Mouse (Mus musculus): ENCODE data around the gene Mvd.

Gene Mvd

GRCm38 (mm10) chr8:122443262-122444006 is at the start of gene Mvd:
Gene Mvd (minus strand): TSS chr8:122443422.
- DNase-seq, result peak; percentile 96

GRCm38 (mm10) chr8:122488387-122488786 is 45.2 kb upstream of the Mvd start:
- DNase-seq, result no peak

GRCm38 (mm10) chr8:122484831-122485230 is 41.6 kb upstream of the Mvd start:
- no peak for DNase-seq

- DNase-seq, result no peak
Measured at GRCm38 (mm10) chr8:122483877-122484276, 40.7 kb upstream of the Mvd start.

GRCm38 (mm10) chr8:122482448-122482847 is 39.2 kb upstream of the Mvd start:
- no peak for DNase-seq

GRCm38 (mm10) chr8:122475580-122476320 is 32.5 kb upstream of the Mvd start, which contains the start of the genes Rnf166 and Ctu2:
Gene Rnf166 (minus strand): TSS chr8:122476064.
Gene Ctu2 (plus strand): TSS chr8:122476143.
- peak; percentile 96 for DNase-seq

- DNase-seq, result no peak
Measured at GRCm38 (mm10) chr8:122474951-122475560, 31.8 kb upstream of the Mvd start.

- no peak for DNase-seq
Measured at GRCm38 (mm10) chr8:122473911-122474421, 30.7 kb upstream of the Mvd start.

DNA sequence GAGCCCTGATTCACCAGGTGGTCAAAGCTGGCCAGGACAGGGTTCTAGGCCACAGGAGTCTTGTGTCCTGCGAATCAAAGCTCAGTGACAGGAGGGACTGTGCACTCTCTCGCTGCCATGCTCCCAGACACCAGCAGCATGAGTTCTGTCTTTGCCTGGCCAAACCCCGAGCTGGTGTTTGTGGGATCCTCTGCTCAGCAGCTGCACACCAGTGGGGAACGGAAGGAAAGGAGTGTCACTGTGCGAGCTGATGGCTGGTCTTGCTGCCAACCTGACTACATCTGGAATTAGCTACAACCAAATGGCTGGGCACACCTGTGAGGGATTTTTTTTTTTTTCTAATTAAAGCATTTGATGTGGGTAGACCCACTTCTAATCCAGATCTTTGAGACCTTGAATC is 27.5 kb upstream of the Mvd start:
- DNase-seq, result no peak

GRCm38 (mm10) chr8:122469965-122470364 is 26.7 kb upstream of the Mvd start:
- DNase-seq, result no peak

DNA sequence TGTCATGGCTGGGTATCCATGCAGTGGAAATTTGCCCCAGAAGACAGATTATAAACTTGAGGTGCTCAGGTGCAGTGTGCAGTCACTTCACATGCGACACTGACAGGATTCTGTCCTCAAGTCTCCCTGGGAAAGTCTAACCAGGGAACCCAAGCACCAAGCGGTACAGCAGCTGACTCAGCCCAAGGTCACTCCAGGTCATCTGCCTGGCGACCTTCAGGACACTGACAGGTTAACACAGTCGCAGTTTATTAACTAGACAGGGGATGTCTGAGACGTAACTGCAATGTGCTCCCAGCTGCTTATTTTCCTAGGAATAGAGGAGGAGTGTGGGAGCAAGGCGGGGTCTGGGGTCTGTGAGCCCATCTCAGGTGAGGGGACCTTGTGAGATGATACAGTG is 26.2 kb upstream of the Mvd start:
- DNase-seq, result no peak

DNA sequence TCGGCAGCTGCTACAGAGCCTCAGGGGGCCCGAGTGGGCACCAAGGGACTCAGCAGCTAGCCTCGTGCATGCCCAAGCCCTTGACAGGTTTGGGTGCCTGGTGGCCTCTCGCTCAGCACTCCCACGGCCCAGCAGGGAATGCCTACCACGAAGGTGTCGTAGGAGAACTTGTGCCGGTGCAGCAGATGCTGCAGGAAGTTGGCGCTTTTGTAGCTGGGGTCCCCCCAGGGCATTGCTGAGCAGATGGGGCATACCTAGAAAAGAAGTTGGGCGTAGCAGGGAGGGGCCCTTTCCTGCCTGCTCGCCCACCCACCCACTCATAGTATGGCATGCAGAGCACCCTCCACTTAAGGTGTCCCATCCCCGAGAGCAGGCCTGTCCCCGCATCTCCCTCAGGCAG is 24.6 kb upstream of the Mvd start:
- DNase-seq, result no peak

DNA sequence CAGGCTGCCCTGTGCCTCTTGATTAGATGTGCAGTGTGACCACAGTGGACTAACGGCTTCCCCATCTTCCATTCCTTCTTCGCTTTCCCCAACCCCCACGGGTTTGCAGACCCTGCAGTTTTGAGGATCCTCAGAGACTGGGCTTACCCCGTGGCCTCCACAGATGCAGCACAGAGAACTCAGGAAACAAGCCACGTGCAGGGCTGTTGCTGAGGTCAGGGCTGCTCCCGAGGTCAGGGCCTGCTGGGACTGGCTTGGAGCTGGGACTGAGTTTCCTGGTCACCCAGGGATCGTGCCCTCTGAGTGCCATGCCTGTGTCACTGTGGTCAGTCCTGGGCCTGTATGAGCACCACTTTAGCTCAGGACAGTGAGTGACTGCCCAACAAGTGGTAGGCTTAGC is 21.8 kb upstream of the Mvd start:
- DNase-seq, result no peak

- no peak for DNase-seq
Measured at GRCm38 (mm10) chr8:122463651-122464640, 20.7 kb upstream of the Mvd start.

- no peak for DNase-seq
Measured at GRCm38 (mm10) chr8:122462510-122462909, 19.3 kb upstream of the Mvd start.

DNA sequence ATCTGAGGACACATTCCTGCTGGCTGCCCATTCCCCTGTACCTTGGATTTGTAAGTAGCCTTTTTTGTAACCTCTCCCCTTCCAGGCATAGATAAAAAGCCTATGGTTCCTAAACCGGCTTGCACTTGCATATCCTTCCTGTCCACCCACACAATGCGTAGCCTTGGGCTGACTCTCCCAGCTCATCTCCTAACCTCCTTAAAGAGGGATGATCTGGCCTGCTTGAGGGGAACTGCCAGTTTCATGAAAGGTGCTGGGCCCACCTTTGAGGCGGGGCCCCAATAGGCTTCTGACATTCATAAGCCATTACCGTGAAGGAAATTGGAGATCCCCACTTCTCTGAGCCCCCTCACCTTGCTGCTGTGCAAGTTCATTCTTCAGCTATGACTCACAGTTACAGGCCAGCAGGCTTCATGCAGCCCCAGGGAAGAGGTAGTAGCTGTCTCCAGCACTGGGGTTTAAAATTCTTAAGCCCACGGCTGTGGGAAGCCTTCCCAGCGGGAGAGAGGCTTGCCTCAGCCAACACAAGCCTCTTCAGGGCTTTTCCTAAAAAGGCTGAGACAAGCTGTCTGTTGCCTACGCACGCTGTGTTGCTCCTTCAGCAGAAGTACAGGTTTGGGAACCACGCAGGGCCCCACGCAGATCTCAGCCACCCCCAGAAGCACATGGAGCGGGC is 18.4 kb upstream of the Mvd start:
- no peak for DNase-seq

DNA sequence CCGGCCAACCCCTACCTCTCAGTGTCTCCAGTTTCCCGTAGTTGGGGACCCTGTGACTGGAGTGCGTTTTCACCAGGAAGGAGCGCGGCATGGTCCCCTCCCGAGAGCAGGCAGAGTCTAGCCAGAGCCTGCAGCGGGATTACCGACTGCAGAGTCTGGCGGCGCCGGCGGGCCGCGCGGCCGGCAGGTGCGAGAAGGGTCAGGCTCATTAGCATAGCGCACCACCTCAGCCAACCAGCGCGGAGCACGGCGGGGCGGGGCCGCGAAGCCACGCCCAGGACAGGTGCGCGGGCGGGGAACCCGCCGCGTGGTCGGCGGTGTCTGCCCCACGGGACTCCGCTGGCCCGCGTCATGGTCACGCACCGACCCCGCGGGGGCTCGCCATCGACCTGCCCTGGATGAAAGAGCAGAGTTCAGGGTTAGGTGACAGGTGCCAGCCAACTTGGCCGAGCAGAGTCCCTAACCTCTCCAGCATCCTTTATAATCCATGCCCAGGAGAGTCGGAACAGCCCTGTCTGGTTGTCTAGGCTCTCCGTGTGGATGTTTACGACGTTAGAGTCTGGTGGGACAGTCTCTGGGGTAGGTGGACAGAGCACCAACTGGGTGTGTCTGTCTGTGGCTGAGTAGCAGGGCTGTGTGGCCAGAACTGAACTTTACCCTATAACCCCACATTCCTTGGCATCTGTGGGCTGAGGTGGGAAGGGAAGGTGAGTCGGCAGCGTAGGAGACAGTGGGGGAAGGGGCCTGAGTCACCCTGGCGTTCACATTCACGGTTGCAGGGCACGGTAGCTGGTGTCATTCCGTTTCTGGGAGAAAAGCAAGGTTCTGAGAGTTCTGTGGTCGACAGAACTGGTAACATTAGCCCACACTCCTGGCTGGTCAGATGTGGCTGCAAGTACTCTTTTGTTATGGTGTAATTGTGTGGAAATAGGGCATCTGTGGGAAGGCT is 17.6 kb upstream of the Mvd start, which contains the start of gene Snai3:
Snai3 (minus strand) TSS at position 210 of the 949 bp plus-strand sequence.
- DNase-seq, result no peak

- DNase-seq, result no peak
Measured at GRCm38 (mm10) chr8:122459990-122460389, 16.8 kb upstream of the Mvd start.

GRCm38 (mm10) chr8:122459218-122459900 is 16.1 kb upstream of the Mvd start:
- peak; percentile 40 for DNase-seq

GRCm38 (mm10) chr8:122457171-122457570 is 13.9 kb upstream of the Mvd start:
- DNase-seq, result no peak
